Mouse (Mus musculus) kidney, adult 11 months (tissue): ENCODE measurements around the gene Kirrel2.

ENCODE experiments used
- DNase-seq: peaks from one replicate; pipeline ENCODE4 v3.0.0; 2022

Gene Kirrel2

DNA sequence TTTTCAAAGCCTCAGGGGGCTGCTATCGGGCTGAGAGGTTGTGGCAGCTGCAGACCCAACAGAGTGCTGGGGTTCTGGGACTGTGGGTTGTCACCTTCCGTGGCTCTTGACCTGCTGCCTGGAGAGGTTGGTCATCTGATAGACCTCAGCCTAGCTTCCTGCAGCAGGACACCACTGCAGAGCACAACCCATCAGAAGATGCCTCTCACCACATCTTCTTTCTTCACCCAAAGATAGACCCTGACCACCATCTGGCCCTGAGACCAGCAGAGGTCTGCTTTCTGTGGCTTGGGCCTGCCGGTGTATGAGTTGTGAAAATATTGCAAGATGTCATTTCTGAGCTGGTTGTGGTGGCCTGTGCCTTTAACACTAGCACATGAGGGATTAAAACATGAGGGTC is 46.5 kb downstream of the Kirrel2 start:
- DNase-seq: no peak

DNA sequence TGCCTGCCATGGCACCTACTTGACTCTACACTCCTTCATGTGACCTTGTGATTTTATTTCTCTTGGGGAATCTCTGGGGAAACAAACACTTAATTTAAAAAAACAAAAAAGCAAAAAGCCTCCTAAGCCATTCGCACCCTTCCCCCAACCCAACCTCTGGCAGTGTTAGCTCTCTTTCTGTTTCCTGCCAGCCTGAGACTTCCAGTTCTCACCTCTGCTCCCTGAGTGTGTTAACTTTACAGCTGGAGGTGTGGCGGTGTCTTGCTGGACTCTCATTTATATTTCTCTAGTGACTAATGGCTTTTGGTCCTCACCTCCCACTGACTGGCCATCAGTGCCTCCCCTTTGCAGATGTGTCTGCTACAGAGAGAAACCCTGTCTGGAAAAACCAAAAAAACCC is 47.7 kb downstream of the Kirrel2 start:
- no peak for DNase-seq

DNA sequence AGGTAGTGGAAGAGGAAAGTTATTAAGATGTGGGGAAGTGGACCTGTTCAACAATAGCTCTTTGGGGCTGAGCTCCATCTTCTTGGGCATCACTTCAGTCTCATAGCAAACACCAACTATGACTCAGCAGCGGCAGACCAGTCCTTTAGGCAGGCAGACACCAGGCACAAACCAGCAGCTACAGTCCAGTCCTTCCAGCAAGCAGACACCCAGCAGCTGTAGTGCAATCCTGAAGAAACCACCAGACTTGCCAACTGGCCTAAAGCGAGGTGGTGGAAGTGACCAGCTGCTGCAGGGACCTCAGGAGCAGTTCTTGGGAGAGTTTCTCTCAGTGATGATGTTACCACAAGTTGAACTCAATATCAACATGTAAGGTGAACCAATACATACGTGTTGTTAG is 48.9 kb downstream of the Kirrel2 start:
- DNase-seq: no peak

DNA sequence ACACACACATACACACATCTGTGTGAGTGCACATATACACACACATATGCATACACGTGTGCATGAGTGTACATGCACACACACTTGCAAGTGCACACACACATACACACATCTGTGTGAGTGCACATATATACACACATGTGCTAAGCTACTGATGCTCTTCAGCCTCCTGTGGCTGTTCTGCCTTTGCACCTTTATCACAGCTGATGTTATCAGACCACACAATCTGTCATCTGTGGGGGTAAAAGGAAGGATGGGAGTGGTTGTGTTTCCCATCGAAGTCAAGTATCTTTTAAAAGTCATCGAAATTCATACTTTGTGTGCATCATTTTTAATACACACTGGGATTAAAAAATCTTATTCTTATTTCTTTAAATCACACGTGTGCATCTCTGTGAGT is 55.1 kb downstream of the Kirrel2 start:
- DNase-seq: no peak

DNA sequence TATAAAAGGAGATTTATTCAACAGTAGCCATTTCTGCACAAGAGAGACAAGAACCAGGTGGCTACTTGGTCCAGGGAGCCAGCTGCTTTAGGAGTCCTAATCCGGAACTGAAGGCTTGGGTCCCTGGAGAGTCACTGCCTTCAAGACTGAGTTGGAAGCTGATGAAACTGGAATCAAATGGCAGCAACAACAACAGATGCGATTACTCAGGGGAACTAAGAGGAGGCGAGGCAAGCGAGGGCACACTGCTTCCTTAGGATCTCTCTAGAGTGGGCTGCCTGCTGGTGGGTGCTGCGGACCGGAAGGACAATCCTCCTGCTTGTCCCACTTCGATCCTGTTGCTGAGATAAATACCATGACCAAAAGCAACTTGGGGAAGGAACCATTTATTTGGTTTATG is 57.8 kb downstream of the Kirrel2 start:
- no peak for DNase-seq
